Mouse (Mus musculus) cerebellum, postnatal 14 days (tissue): Measurements from ENCODE around the gene Sycp2l.
"Not testable (repeated sequence)": the region's sequence is repeated elsewhere in the genome, so short reads cannot be mapped to it uniquely, and the experiment has no call there.

ENCODE experiments used
- DNase-seq, 2 experiments: peaks; one replicate each; pipeline ENCODE4 v3.0.0; 2021; ENCODE audit warnings: mixed read lengths in 2 of 2

Sycp2l gene

DNA sequence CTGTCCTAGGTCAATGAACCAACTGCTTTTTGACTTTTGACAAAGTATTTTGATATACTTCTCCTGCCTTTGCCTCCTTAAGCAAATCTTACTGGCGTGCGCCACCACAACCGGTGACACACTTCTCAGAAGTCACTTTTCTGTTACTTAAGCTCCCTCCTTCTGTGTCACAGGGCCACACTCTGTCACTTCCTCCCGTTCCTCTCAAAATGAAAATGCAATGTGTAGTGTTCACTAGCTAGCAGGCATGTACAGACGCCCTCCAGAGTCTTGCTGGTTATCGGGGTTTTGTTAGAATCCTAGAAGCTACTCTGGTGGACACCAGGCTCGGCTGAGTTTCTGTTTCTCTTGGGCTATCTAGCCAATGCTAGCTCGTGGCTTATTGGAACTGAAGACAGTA is 14.2 kb downstream of the Sycp2l start:
- DNase-seq = no peak

DNA sequence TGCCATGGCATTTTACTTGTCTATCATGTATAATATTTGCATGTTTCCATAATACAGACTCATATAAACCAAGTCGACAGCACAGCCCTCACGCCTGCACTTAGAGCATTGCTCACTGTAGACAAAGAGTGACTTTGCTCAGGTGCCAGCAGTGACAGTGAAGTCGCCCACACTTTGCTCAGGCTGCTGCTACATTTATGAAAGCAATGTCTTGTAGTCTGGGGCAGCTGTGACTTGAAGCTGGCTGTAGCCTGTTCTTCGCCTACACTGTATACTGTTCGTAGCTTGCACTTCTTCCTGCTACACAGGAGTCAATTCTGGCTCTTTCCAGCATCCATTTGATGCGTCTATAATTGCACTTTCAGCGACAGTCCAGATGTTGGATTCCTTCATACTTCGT is 15.0 kb downstream of the Sycp2l start:
- no peak for DNase-seq

DNA sequence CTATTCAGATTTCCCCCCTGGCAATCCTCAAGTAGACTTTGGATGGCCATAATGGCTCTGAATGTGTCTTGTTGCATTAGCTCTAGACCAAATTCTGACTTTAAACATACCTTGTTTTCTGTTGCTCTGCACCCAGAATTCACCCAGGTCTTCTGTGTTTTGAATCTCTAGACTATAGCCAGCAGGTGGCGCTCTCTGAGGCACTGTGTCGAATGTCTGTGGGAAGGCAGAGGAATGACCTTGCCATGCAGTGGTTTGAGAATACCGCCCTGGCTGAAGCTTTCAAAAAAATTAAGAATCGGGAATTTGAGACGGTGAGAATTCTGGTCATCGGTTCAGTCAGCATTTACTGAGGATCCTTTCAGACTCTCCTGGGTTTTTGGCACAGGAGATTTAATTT is 20.8 kb downstream of the Sycp2l start:
- peak; percentile 80 to 87 for DNase-seq

DNA sequence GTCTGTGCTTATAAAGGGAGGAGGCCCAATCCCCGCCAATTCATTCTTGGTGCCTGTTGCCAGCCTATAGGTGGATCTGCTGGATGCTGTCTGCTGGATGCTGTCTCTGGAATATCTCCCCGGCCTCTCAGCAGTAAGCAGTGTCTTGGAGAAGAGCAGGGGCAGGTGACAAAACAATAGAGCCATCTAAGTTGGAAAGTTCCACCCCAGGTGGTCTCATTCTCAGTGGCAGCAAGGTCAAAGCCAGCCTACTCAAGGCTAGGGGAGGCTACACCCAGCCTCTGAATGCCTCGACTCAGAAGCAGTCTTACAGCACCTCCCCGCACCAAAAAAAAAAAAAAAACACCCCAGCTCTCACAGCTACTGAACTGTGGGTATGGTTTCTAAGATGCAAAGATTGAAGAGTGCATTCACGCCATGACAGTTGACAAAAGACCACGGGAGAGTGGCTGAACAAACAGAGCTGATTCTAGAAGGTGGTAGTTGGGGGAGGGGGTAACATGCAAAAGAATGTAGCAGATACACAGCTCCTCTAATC is 31.4 kb downstream of the Sycp2l start:
- no peak for DNase-seq

DNA sequence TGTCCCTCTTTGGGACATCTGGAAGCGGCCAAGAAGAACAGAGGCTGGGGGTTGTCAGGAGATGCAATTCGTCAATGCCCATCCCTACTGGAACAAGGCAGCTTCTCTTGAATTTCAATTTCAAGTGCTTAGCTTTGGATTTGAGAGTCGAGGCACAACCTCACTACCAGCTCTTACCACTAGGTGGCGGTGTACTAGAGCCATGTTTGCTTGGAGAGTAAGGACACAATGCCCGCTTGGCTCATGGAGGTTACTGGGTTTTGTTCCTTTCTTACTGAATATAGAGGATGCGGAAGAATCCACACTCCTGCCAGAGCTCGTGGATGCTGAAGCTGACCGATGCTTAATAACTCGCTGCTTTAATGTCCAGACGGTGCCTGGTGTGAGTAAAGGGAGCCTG is 32.2 kb downstream of the Sycp2l start:
- DNase-seq = peak; percentile 83 to 86

DNA sequence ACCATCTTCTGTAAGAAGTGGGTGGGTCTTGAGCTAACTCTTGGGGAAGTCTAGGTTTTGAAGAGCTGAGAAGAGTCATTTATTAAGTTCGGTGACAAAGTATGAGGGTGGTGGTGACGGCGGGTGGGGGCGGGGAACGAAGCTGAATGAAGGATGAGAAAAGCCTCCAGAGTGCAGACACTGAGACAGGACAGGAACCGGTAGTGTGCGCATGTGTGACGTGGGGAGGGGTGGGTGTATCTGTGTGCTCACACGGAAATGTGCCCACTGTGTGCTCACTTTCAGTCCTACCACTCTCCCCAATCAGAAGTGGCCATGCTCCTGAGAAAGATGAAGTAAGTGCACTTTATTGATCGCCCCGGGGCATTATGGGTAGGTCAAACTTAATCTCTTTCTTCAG is 39.0 kb downstream of the Sycp2l start:
- DNase-seq = no peak

DNA sequence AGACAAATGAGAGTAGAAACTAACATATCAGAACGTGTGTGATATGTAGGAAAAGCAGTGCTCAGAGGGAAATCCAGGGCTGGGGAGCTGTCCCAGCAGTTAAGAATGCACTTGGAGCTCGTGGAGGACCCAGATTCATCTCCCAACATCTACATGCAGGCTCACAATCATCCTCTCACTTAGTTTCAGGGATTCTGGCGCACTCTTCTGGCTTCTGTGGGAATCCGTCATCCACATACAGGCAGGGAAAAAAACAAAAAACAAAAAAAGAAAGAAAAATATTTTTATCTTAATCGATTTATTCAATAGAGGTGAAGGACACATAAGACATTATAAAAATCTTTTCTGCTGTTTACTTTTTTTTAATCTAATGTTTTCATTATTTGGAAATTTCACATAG is 44.3 kb downstream of the Sycp2l start:
- DNase-seq = peak; percentile 3 to 6

DNA sequence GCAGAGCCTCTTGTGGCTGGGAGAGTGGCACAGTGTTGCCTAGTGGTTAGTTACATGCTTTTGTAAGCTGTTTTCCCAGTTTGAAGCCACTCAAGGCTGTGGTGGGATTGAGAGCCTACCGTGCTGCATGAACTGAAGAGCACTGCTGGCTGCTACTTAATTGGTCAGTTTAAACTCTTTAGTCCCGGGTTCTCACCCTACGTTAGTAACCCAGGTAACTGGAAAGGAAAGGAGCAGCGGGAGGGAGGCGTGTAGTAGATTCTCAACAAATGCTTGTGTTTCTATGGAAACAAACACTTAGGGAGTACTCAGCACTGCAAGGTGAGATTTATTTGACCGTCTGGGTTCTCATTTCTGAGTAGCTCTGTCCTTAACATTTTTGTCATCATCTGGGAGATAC is 73.8 kb downstream of the Sycp2l start:
- no peak for DNase-seq

DNA sequence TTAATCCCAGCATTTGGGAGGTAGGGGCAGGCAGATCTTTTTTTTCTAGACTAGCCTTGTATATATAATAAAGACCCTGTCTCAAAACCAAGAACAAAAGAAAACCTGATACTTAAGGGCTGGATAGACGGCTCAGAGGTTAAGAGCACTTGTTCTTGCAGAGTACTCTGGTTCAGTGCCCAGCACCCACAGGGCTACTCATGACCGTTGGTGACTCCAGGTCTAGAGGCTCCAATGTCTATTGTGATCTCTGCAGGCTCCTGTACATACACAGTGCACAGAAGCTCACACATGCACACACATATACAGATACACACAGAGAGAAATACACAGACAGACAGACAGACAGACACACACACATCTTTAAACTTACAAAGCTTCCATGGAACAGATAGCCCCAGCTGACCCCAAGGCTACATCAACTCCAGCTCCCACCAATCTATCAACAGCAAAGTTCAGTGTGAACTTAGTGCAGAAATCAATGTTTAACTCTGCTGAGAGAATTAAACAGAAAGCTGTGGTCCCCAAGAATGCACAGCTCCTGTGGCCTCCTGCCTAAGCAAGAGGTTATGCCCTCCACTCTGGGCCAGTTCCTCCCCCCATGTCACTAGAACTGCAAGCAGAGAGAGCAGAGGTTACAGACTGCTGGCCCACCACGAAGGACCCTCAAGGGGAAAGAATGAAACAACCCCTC is 81.7 kb downstream of the Sycp2l start:
- no peak for DNase-seq

DNA sequence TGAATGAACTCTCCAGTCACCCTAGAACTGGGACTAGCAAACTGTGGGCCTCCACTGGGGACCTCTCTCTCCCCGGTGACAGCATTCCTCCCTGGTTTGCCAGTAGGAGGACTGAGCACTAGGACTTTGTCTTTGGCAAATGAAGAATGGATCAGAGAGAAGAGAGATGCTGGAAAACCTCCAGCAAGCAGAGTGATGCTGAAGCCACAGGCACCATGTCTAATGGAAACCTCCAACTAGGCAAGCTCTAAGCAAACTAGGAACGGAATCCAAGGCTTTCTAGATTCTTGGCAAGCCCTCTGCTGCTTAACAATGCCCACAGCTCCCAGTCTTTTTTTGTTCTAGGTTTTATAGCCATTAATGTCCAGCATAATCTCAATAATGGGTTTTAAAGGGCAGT is 86.8 kb downstream of the Sycp2l start:
- peak in 1 of 2 experiments; percentile 22 for DNase-seq

DNA sequence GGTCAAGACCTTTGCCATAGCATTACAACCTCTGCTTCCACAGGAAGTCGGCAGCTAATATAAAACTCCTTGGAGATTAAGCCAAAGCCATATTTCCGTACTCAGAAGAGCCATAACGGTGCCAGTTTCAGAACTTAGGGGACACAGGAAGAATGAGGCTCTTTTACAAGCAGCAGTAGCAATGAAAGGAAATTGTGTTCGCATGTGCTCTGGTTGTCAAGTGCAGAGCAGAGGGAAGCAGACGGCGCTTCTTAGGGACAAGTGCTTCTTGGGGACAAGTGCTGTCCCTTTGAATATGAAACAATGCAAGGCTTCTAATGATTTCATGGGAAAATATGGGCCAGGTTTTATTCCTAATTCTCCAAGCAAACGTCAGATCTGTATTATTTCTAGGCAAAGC is 89.2 kb downstream of the Sycp2l start:
- no peak for DNase-seq

DNA sequence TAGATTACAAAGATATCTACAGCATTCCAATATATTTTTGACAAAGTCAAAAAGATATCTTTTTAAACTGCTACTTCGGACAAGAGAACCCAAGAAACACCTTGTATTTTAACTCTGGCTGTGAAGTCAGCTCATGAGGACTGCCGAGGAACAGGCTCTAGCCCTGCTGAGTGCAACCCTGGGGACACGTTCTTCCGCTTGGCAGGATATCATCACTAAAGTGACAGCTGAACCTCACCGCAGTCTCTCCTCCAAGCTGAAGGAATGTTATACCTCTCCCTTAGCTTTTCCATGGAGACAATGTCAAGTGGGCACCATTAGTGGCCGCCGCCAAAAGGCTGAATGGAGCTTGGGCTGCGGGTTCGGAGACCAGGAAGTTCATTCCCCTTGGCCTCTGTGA is 89.6 kb downstream of the Sycp2l start:
- DNase-seq = no peak

DNA sequence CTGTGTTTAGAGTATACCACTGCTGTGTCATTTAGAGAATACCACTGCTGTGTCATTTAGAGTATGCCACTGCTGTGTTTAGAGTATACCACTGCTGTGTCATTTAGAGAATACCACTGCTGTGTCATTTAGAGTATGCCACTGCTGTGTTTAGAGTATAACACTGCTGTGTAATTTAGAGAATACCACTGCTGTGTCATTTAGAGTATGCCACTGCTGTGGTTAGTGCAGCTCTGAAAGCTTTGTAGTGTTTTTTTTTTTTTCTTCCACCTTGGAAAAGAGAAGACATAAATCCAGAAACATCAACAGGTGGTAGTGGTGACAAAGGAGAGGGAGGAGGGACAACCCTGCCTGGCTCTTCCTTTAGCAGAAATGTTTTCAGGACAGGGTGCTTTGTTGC is 91.5 kb downstream of the Sycp2l start:
- not testable (repeated sequence) for DNase-seq

DNA sequence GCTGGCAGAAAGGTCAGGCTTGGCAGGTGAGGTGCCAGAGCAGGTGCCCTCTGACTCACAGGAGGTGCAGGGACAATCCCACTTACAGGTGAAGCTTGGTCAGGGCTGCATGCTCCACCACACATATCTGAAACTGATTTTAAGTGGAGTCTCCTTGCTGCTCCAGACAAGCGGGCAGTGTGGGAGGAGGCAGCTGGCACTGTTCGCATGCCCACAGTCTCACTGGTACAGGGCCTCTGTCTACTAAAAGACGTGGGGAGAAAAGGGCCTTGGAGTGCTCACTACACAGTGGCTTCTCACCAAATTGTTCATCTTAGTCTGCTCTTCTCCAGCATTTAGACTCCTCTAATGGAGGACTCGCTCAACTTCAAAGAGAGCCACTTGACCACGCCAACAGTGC is 92.1 kb downstream of the Sycp2l start:
- no peak for DNase-seq

DNA sequence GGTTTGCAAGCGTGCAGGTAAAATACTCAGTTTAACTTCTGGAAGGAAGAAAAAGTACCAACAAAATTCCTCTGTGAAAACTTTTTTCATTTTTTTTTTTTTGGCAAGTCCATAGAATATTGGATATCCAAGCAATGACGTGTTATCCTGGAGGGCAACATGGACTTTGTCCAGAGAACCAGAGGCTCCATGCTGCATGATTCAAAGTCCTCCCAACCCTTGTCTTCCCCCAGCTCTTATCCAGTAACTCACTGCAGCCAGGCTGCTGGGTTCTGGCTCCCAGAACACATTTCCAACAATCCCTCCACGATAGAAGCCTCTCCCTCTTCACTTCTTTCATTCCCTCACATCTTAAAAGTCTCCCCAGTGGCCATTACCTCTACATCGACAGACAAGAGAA is 97.2 kb downstream of the Sycp2l start:
- no peak for DNase-seq

DNA sequence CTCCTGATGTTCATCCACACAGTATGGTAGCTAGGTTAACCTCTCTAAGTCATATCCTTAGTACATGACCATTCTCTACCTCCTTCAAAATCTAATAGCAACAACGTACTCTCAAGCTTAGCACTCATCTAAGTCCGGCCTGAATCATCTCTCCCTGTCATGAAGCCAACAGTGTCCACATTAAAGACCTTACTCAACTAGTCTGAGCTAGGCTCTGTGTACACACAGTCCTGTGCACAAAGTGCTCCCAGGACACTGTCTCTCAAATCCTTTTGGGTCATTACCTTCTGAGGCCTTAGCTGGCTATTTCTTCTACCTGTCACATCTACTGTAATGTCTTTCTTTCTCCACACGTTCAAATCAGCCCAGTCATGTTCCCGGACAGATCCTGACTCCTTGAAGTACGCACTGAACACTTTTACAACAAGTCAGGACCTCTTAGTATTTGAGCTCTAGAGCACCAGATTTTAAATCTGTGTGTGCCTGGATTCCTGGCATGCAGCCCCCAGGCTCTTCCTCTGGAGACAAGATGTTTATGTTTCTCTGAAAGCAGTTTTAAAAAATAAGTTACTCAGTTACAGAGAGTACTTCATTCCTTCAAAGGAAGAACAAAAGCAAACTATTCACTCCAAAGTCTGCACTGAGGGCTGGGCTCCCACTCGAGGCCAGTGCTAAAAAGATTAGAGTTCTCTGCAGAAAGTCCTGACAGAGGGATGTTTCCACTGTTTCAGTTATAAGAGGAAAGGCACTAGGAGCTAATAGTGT is 98.6 kb downstream of the Sycp2l start:
- DNase-seq = no peak

DNA sequence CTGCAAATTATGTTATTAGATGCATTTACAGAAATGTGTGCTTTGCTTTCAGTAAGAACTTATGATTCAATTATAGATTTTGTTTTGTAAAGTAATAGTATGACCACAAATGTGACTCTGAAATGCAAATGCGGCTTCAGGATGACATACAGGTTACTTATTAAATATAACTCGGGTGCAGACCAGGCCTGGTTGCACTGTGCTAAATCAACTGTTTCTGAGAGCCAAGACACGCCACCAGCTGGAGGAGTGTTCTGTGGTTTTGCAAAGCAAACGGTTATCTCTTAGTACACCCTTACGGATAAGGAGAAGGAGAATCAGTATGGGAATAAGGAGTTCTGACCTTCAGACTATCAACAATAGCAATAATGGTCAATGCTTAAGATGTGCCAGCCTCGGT is 101.6 kb downstream of the Sycp2l start:
- no peak for DNase-seq

DNA sequence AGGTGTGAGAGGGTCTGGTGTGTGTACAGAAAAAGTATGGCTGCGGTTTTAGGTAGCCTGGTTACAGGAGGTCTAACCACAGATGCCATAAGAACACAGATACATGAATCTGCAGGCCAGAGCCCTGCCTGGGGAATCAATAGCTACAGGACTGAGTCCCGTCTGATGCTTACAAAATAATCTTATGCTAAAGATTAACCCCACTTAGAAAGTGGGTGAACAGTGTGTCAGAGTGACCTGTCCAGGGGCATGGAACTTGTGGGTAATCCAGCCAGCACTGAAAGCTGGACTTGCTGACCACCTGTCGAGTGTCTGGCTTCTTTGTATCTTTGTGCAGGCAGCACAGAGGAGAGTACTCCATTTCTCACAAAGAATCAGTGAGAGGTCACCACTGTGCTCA is 102.1 kb downstream of the Sycp2l start:
- DNase-seq = no peak

DNA sequence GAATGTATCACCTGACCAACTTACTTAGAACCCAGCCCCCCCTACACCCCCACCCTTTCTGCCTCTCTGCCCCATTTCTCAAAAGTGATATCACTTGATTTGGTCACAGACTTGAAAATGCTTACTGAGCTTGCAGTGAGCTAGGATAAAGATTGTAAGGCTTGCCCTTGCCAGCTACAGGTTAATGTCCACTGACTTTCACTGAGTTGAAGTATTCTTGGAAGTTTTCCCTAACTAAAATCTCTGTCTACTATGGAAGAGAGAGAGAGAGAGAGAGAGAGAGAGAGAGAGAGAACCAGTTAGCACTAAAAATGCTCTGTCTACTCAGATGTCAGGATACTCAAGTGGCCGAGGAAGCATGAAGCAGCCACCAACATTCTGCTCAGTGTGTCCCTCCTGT is 104.9 kb downstream of the Sycp2l start:
- no peak for DNase-seq

DNA sequence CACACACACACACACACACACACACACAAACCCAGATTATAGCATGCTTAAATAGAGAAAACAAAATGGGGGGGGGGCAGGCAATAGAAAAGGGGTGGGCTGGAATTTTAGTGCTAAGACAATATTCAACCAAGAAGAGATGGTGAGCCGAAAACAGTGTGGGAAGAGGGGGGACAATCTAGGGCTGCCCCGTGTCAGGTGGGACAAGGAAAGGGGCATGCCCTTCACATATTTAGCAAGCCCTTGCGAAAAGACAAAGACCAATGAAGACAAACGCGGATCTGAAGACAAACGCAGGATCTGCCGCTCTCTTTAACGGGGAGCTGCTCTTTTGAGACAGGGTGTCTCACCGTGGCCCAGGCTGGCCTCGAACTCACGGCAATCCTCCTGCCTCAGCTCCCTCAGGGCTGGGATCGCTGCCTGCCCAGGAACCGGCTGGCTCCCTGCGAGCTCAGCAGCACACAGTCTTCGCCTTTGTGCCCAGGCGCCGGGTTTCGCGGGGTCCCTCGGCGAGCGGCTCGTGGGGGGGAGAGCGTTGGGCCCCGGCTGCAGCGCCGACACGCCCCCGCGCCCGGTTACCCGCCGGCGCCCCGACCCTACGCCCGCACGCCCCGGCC is 105.7 kb downstream of the Sycp2l start:
- DNase-seq = peak; percentile 60

DNA sequence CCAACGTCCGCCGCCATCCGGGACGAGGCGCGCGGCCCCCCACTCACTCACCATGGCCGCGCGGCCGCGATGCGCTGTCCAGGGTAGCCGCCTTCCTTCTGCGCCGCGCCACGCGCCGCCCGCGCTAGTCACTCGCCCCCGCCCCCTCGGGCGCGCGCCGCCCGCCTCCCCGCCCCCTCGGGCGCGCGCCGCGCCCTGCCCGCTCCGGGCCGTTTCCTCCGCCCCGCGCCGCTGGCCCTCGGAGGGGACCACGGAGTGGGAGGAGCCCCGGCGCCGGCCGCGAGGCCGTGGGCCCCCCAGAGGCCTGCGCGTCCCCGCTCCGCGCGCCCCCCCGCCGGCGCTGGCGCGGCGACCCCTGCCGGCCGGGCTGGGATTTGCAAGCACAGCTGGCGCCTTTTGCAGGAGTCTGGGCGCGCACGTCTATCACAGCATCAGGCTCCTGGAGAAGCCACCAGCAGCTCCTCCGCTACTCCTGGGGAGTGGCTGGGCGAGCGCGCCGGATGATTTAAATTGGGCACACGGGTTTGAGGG is 106.3 kb downstream of the Sycp2l start, which contains the start of gene Elovl2:
TSS of gene Elovl2 (minus strand) at position 102 of the 531 bp plus-strand sequence.
- DNase-seq = peak; percentile 76 to 77
